Mouse (Mus musculus) midbrain, embryonic 16.5 days (tissue): ENCODE results near the gene Shcbp1l. TPM values are rescaled to one million over a fixed set of nuclear protein-coding genes. Genes with fewer than 3 reads are reported as not detected.

ENCODE experiments used
- polyA plus RNA-seq: library from polyadenylated mRNA; unstranded; fragments of >200 nt; fragmentation: Nextera tagmentation; extraction: Ambion mirVana; gene quantifications from 2 replicates; pipeline ENCODE4 v1.2.1, GENCODE M21; 2015

Shcbp1l gene
- polyA plus RNA-seq, 1 experiment from 2014 or later = 0.46 TPM

Other genes starting within 250 kb of the Shcbp1l start
- gene Lamc2, start 238.7 kb upstream of the Shcbp1l start, polyA plus RNA-seq = 2.4 and 2.9 TPM in 2 replicates
- gene Lamc1, start 92.4 kb upstream of the Shcbp1l start, polyA plus RNA-seq = 11.0 and 13.7 TPM in 2 replicates
- gene Dhx9, start 62.5 kb downstream of the Shcbp1l start, polyA plus RNA-seq = 22.1 and 29.5 TPM in 2 replicates
- gene Npl, start 124.9 kb downstream of the Shcbp1l start, polyA plus RNA-seq = 11.2 and 13.3 TPM in 2 replicates
- gene Rgs8, start 227.9 kb downstream of the Shcbp1l start, polyA plus RNA-seq = 47.1 and 49.1 TPM in 2 replicates